Mouse (Mus musculus): ENCODE results near the gene Rrn3.
"Not testable (repeated sequence)": the region's sequence is repeated elsewhere in the genome, so short reads cannot be mapped to it uniquely, and the experiment has no call there.

Rrn3 gene

GRCm38 (mm10) chr16:13780353-13781036, at the start of gene Rrn3:
Gene Rrn3, plus strand, starts transcription at chr16:13780708.
- DNase-seq (ENCODE audit: low spot score in 2 of 2), result peak; percentile 91 to 93

- no peak for DNase-seq (ENCODE audit: low spot score in 2 of 2)
Observed at GRCm38 (mm10) chr16:13732786-13733185, 47.7 kb upstream of the Rrn3 start.

GRCm38 (mm10) chr16:13733518-13734137, 46.9 kb upstream of the Rrn3 start:
- DNase-seq (ENCODE audit: low spot score in 2 of 2), result peak; percentile 78 to 83

- no peak for DNase-seq (ENCODE audit: low spot score in 2 of 2)
Observed at GRCm38 (mm10) chr16:13735977-13736376, 44.5 kb upstream of the Rrn3 start.

GRCm38 (mm10) chr16:13739044-13739443, 41.5 kb upstream of the Rrn3 start:
- DNase-seq (ENCODE audit: low spot score in 2 of 2), result not testable (repeated sequence)

- DNase-seq (ENCODE audit: low spot score in 2 of 2), result no peak
Observed at GRCm38 (mm10) chr16:13740844-13741243, 39.7 kb upstream of the Rrn3 start.

GRCm38 (mm10) chr16:13747708-13748107, 32.8 kb upstream of the Rrn3 start:
- no peak for DNase-seq (ENCODE audit: low spot score in 2 of 2)

- DNase-seq (ENCODE audit: low spot score in 2 of 2), result no peak
Observed at GRCm38 (mm10) chr16:13748124-13748523, 32.4 kb upstream of the Rrn3 start.

GRCm38 (mm10) chr16:13748813-13749212, 31.7 kb upstream of the Rrn3 start:
- not testable (repeated sequence) for DNase-seq (ENCODE audit: low spot score in 2 of 2)

GRCm38 (mm10) chr16:13749306-13749705, 31.2 kb upstream of the Rrn3 start:
- no peak for DNase-seq (ENCODE audit: low spot score in 2 of 2)

- no peak for DNase-seq (ENCODE audit: low spot score in 2 of 2)
Observed at GRCm38 (mm10) chr16:13749981-13750380, 30.5 kb upstream of the Rrn3 start.

- DNase-seq (ENCODE audit: low spot score in 2 of 2), result no peak
Observed at GRCm38 (mm10) chr16:13750626-13751025, 29.9 kb upstream of the Rrn3 start.

- no peak for DNase-seq (ENCODE audit: low spot score in 2 of 2)
Observed at GRCm38 (mm10) chr16:13753986-13754385, 26.5 kb upstream of the Rrn3 start.

GRCm38 (mm10) chr16:13754400-13755190, 25.9 kb upstream of the Rrn3 start:
- DNase-seq (ENCODE audit: low spot score in 2 of 2), result peak; percentile 91

- DNase-seq (ENCODE audit: low spot score in 2 of 2), result no peak
Observed at GRCm38 (mm10) chr16:13757823-13758222, 22.7 kb upstream of the Rrn3 start.

- not testable (repeated sequence) for DNase-seq (ENCODE audit: low spot score in 2 of 2)
Observed at GRCm38 (mm10) chr16:13762807-13763206, 17.7 kb upstream of the Rrn3 start.

GRCm38 (mm10) chr16:13764519-13764918, 16.0 kb upstream of the Rrn3 start:
- no peak for DNase-seq (ENCODE audit: low spot score in 2 of 2)

GRCm38 (mm10) chr16:13766367-13766766, 14.1 kb upstream of the Rrn3 start:
- no peak for DNase-seq (ENCODE audit: low spot score in 2 of 2)

- DNase-seq (ENCODE audit: low spot score in 2 of 2), result not testable (repeated sequence)
Observed at GRCm38 (mm10) chr16:13771603-13772002, 8.9 kb upstream of the Rrn3 start.

- not testable (repeated sequence) for DNase-seq (ENCODE audit: low spot score in 2 of 2)
Observed at GRCm38 (mm10) chr16:13772051-13772450, 8.5 kb upstream of the Rrn3 start.

- not testable (repeated sequence) for DNase-seq (ENCODE audit: low spot score in 2 of 2)
Observed at GRCm38 (mm10) chr16:13774011-13774410, 6.5 kb upstream of the Rrn3 start.

GRCm38 (mm10) chr16:13774651-13775050, 5.9 kb upstream of the Rrn3 start:
- not testable (repeated sequence) for DNase-seq (ENCODE audit: low spot score in 2 of 2)

GRCm38 (mm10) chr16:13781216-13781615, 708 bp downstream of the Rrn3 start:
- DNase-seq (ENCODE audit: low spot score in 2 of 2), result no peak

All from frontal cortex, postnatal 36 days (tissue).